Mouse (Mus musculus) spleen, postnatal 14 days (tissue): ENCODE data around the gene Ppif.

Experiments
- DNase-seq, 2 experiments: peaks; one replicate each; pipeline ENCODE4 v3.0.0; 2021 to 2022; ENCODE audit warnings: low spot score in 2 of 2

The Ppif gene

DNA sequence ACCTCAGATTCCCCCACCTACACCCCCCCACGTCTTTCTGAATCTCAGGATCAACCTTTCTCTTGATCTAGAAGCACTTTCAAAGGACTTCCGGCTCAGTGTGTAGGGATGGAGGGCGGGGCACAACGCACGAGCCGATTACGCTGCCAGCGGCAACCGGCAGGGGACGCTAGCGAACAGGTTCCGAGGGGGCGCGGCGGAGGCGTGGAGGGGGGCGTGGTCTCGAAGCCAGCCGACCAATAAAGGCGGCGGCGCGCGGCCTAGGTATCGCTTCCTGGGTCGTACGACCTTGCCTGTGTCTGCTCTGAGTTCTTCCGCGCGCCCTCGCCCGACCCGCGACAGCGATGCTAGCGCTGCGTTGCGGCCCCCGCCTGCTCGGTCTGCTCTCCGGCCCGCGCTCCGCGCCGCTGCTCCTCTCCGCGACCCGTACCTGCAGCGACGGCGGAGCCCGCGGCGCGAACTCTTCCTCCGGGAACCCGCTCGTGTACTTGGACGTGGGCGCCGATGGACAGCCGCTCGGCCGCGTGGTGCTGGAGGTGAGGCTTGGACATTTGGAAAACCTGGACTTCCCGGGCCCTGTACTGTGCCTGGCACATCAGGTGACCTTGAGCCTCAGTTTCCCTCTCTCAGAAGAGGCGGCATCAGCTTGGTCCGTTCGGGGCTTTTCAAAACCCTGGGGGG is at the start of gene Ppif:
Ppif (plus strand) TSS at position 267 of the 681 bp plus-strand sequence.
- DNase-seq = peak; percentile 95 to 98

DNA sequence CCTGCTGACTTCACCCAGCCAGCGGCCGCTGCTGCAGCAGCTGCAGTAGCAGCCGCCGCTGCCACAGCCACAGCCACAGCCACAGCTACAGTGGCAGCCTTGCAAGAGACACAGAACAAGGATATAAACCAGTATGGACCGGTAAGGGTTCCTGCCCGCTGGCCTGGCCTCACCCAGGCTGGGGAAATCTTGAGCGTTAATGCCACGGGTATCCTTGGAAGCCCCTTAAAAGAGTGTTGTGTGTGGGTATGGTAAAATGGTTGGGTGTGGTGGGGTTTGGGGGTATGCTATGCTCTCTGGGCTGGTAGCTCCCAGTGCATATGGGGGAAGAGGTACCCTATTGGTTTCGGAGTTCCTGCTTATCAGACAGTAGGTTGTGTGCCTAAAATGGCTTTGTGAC is 48.2 kb upstream of the Ppif start:
- no peak for DNase-seq

DNA sequence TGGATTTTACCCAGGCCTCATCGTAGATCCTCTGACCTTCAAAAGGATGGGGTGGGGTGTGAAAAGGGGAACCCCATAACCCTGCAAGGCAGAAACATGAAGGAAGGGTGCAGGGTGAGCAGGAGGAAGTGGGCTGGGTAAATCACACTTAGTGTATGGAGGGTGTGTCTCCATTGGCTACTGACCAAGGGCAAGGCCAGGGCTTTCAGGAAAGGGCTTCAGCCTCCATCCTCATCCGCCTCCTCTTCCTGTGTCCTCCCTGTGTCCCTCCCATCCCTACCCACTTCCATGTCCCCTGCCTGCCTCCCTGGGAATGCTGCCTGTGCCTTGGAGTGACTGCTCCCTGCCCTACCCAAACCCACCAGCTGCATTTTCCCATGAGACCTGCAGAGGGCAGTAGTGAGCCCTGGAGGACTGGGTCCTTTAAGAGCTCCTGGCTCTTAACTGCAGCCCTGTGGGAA is 47.8 kb upstream of the Ppif start:
- DNase-seq = peak in 1 of 2 experiments; percentile 38

DNA sequence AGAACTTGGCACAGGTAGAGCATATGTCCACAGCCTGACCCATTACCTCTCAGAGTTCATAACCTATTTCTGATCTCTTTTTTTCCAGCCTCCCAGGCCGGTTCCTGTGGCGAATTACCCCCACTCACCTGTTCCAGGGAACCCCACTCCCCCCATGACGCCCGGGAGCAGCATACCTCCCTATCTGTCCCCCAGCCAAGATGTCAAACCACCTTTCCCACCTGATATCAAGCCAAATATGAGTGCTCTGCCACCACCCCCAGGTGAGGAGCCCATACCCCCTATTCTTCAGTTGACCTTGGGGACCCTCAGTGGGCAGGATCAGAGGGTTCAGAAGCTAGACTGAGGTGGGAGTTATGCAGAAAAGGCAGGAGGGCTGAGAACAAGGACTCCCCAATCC is 42.8 kb upstream of the Ppif start:
- no peak for DNase-seq

DNA sequence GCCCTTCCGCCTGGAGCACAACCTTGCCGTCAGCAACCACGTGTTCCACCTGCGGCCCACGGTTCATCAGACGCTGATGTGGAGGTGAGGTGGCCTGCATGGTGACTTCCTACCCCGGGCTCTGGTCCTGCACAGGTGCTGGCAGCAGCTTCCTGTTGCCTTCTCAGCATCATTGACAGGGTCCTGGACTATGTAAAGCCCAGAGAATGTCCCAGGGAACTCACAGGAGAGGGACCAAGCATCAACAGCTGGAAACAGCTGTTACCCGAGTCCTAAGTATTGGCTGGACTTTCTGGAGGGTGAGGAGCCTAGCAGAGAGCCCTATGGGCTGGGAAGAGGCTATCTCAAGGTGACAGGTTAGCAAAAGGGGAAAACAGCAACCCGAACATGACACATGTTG is 42.0 kb upstream of the Ppif start:
- no peak for DNase-seq

DNA sequence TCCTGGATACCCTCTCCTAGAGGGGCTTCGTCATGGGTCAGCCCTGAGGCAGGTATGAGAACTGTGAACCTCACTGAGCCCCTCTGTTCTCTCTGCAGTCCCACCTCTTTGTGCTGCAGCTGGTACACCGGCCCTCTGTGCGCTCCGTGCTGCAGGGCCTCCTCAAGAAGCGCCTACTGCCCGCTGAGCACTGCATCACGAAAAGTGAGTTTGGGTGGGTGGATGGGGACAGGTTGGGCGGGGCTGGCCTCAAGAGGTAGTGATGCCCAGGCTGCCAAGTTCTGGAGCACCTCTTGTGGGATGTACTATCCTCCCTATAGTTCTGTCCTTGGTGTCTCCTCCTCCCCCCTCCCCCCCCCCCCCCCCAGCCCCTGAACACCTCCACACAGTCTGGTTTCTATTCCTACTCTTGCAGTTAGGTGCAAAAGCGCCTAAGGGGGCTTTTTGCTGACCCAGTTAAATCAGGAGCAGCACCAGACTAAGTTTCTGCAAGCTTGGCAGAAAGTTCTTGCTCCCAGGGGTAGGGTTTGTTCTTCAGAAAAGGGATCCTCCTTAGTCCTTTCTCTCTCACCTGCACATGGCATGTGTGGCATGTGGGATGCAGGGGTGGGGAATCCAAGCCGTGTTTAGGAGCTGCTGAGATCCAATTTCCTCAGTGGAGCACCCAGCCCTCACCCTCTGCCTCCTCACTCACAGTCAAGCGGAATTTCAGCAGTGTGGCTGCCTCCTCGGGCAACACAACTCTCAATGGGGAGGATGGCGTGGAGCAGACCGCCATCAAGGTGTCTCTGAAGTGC is 39.4 kb upstream of the Ppif start:
- DNase-seq = no peak

DNA sequence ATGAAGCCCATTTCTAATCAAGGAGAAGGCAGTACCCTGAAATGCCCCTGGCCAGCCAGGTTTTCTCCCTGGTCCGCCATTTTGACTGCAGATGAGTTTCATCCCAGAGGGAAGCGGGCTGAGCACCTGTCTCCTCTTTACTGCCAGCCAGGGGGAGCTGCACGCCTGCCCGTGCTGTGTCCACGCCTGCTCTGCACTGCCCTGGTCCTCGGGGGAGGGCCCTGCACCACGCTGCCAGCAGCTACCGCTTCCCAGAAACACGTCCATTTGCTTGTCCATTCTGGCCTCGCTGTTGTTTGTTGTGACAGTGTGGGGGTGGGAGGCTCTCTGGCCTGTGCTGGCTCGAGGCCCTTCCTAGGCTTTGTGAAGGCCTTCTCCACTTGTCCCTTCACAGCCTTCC is 33.3 kb upstream of the Ppif start:
- DNase-seq = no peak

DNA sequence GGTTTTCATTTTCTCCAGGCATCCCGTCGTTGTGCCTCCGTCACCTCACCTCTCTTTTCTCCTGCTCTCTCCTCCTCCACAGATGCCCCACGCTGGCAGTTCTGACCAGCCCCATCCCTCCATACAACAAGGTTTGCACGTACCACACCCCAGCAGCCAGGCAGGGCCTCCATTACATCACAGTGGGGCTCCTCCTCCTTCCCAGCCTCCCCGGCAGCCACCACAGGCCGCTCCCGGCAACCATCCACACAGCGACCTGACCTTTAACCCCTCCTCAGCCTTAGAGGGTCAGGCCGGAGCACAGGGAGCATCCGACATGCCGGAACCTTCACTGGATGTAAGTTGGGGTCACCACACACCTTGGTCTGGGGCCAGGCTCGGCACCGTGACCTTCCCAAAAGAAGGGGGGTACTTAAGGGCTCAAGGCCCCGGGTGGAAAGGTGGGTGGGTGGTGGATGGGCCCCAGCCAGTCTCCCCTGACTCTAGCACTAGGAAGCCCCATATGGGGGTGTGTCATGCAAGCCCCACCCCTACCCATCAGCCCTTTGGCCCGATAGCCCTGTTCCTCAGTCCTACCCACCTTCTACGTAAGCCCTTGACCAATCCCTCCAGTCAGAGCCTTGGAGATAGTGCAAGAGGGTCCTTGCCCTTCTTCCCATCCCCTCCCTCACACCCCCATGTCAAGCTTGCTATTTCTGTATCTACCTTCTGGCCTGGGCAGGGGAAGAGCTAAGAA is 32.6 kb upstream of the Ppif start:
- no peak for DNase-seq

DNA sequence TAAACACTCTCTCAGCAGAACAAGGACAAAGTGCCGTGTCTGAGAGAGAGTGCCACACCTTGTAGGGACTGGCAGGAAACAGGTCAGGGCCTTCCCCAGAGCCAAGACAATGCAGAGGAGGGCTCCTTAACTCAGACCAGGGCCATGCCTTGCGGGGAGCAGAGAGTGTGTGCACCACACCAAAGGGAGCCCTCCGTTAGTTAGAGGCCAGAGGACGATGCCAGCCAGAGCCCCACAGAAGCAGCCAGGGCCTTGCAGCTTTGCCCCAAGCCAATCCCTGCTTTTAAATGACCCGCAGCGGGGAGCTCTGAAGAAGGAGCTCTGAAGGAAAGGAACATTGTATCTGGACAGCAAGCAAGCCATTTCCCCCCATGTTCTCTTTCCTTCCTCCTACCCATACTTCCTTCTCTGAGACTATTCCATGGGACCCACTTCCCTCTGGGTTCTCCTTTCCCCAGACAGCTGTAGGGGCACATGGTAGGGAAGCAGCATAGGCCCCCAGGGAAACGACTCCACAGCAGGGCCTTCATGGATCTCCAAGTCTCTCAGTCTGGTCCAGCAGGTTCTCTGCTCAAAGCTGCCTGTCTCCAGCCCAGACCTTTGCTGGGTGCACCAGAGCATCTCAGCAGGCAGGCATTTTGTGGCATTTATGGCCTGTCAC is 30.2 kb upstream of the Ppif start:
- DNase-seq = no peak

DNA sequence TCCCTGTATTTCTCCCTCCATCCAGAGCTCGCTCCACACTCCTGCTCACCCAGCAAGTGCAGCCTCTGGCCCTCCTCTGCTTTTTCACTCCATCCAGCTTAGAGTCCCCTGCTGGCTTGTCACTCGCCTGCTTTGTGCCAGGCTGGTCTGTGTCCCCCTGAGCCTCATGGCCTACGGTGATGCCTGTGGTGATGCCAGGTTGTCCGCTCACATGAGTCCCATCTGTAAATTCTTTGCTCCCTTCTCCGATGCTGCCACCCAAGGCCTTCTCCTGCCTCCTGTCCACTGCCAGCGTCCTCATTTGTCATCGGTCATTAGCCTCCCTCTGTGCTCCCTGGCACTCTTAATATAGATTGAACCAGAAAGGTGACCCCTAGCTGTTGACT is 29.7 kb upstream of the Ppif start:
- no peak for DNase-seq

DNA sequence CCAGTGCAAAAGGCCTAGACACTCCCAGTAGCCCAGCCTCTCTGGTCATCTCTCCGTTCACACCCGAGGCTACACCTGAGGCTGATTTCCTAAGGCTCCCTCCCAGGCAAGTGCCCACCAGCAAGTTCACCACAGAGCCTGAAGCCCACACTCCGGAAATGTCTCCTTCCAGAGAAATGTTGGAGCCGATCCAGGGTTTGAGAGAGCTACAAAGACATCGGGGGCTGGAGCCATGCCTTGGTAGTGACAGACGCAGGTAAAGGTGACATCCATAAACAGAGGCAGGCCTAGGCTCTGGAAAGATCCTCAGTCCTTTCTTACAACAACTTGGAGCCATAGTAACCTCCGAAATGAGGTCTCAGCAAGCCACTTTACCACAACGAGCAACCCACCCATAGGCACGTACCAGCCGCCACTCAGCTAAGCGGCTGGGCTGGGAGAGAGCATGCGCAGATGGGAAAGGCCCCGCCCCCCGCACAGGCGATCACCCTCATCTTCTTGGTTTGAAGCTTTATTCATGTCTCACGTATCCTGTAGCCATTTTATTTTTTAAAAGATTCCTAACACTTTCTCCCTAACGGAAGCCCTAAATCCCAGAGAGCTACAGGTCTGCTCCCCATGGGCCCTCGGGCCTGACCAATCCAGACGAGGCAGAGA is 28.5 kb upstream of the Ppif start:
- no peak for DNase-seq

DNA sequence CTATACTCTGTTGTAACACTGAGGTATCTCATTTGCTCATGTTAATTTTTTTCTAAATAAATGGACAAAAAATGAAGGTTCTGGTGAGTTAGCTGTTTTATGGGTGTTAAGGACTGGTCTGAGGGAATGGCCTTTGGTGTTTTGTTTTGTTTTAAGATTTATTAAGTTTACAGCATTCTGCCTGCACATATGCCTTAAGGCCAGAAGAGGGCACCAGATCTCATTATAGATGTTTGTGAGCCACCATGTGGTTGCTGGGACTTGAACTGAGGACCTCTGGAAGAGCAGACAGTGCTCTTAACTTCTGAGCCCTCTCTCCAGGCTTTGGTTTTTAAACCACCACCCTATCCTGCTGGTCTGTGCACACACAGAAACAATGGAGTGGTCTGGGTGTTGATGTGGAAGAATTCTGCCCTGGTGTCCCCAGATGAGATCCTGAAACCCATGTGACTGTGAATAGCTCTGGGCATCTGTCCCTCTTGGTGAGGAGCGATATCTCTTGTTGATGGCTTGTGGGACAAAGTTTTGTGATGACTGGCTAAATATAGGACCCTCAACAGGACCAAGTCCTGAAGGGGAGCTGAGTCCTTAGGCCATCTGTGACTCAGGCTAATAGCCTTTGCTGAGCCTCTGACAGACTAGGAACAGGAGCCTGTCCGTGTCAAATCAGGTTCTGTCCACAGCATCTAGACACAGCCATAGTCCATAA is 27.1 kb upstream of the Ppif start:
- DNase-seq = no peak

DNA sequence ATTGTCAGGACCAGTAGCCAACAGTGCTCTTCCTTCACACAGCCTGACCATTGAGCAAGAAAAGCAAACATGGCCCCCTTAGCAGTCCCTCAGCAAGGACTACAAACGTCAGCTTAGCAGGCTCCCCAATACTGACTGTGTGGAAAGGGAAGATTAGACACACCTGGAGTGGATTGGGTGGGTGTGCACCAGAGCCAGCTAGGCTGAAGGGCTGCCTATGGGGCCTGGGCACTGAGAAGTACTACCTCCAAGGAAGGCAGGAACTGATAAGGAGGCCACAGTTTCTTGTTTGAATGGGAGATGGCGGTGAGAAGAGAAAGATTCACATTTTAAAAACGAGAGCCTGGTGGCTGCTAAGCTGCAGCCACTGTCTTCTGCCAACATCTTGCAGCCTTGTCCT is 26.4 kb upstream of the Ppif start:
- no peak for DNase-seq

DNA sequence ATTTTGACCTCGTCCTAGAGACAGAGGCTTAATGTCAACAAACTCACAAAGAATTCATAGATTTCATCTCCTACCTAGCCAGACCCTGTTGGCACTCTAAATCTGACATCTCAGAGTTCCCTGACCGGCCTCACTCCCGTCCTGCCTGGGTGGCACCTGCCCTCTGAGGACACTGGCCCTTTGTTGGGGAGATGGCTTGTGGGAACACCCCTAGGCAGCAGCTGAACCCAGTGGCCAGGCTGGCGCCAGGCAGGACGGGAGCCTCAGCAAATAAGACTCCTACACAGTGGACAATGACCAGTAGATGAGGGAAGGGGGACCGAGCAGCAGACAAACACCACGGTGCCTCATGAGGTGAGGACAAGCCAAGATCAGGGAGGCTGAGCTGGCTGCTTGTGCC is 14.3 kb upstream of the Ppif start:
- no peak for DNase-seq

DNA sequence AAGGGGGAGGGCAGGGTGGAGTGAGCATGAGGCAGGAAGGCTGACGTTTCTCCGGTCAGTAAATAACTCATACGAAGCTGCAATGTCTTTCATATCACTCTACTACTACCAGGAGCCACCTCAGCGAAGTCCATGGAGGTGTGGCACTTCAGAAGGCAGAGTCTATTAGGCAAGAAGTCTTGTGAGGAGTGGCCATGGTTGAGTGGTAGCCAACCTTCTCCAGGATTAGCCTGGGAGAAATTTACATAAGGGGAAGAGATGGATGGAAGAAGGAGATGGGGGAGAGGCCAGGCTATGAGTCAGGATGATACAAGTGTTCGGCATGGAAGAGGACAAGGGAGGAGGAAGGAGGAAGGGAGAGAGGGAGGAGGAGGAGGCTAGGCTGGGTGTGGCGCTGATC is 11.9 kb upstream of the Ppif start:
- DNase-seq = no peak

DNA sequence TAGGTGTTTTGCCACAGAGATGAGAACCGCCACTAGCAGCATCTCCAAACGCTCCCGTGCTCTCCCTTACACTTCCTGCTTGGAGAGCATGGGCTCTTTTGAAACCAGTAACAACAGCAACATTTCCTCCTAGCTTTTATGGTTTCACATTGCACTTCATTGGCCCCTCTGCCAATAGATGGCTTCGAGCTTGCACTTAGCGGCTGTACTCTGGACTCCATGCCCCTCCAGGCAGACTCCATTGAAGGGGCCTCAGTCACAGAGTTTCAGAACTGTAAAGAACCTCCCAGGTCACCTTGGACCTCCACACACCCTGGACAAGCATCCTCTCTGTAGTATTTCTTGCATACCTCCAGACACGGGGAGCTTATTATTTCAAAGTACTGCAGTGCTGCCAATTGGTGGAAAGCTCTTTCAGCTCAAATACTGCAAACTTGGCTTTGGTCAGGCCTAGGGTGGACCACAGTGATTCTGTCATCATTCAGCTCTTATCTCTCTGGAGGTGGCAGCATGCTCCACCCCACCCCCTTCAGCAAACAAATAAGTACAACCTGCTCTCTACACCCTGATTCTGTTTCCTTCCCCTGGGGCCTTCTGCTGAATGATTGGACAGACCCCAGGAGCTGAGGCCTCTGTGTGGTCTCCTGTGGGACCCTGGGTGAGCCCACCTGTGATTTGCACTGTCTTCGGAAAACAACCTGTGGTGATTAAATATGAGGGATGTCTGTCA is 7.6 kb upstream of the Ppif start:
- DNase-seq = no peak

DNA sequence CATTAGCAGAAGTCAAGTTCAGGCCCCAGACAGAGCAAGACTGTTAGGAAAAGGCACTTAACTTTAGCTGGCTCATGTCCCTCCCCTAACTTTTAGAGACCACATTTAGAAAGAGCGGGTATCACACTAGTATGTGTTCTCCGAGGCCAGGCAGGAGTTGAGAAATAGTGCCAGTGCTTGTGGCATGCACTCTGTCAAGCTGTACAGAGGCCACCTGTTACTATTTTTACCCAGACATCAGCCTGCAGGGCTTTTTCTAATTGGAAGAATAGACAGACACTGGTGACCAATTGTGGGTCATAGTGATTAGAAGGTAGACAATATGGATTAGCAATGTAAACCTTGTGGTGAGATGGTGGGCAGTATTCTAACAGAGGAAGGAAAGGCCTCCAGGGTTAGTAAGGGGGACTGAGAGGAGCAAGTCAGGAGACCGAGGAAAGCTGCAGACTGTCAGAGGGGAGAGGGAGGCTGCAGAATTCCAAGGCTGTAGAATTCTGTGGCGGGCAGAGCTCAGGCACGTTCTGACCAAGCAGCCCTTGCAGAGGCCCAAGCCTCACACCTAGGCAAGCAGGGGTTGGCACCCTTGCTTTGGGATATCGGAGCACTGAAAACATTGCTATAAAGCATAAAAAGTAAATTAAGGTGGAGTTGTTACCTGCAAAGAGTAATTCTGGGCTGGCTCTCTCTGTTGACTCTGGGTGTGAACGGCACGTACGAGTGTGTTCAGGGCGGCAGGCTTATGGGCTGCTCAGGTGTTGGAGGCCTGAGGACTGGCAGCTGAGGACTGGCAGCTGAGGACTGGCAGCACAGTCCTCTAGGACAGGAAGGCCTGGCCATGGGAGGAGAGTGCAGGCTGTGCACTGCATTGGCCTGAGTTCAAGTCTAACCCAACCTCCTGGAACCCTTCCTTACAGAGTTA is 6.7 kb upstream of the Ppif start:
- DNase-seq = no peak

DNA sequence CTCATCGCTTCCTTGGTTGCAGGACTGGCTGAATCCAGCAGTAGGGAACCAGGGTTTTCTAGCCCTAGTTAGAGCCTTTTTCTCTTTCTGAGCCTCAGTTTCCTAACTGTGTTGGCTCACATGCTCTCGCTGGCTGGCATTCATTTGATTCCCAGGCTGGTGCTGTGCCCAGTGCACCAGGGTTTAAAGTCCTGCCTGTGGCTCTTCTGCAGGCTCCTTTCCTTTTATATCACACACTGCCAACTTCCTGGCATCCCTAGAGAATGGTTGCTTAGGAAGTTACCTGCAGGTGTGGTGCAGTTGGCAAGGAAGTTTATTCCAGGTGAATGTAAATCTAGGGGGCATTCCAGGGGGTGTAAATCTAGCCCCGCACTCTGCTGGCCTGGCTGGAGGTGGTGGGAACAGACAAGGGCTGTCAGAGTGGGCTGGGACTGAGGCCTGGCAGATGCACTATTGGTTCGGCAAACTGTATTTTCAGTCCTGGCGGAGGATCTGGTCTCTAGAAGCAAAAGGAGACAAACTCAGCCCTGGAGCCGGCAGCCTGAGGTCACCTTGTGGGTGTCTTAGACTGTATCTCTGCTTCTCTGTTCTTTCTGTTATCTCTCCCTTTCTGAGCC is 575 bp upstream of the Ppif start:
- no peak for DNase-seq

DNA sequence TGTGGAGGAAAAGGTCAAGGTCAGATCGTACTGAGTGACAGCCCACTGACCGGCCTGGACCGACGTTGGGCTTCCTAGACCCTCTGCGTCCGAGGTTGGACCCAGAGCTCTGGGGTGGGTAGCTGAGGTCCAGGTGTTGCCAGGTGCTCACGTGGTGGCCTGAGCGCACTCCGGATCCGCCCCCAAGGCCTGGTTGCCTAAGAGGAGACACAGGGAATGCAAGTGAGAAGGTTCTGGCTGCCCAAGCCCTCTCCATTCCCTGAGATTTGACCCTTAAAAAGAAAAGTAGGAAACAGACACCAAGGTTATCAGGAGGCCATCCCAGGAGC is 579 bp downstream of the Ppif start:
- DNase-seq = no peak
